Mouse (Mus musculus) forelimb bud, embryonic 11.5 days (tissue): ENCODE results near the gene Ager.

Experiments used
- DNase-seq: peaks from one replicate; pipeline ENCODE4 v3.0.0-alpha.2; 2012; ENCODE audit warnings: low read depth, low spot score

The Ager gene

DNA sequence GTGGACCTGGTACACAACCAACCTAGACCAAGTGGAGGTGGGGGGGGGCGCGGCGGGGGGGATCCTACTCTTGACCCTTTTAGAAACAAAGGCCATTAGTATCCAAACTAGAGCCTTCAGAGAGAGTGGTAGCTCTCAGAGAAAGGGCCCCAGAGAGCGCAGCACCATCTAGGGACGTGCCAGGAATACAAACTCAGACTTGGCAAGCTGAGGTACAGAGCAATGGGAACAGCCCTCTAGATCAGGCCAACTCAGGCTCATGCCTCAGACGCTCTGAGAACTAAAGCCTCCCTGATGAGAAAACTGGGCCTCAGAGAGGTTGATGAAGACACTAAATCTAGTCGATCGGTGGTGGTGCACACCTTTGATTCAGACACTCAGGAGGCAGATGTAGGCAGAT is 12.5 kb upstream of the Ager start:
- DNase-seq, result no peak

DNA sequence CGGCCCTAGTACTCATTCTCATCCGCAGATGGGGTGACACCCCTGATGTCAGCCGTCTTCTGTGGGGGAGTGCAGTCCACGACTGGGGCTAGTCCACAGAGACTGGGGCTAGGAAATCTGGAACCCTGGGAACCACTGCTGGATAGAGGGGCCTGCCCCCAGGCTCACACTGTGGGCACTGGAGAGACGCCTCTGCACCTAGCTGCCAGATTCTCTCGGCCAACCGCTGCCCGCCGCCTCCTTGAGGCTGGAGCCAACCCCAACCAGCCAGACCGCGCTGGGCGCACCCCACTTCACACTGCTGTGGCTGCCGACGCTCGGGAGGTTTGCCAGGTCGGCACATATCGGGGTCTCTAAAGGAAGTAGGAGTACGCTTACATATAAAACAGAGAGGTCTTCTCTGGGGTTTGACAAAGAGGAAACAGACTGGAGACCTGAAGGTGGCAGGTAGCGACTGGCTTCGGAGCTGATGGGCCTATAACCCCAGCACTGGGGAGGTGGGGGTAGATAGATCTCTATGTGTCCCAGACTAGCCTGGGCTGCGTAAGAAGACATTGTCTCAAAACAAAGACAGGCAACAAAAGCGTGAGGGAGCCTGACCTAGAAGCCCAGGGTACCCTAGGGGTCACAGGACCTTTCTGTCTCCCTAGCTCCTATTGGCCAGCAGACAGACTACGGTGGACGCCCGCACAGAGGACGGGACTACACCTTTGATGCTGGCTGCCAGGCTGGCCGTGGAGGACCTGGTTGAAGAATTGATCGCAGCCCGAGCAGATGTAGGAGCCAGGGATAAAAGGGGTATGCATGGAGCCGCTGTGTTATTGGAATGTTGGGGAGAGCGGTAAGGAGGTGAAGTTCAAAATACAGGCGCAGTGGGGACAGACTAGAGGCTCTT is 11.5 kb upstream of the Ager start:
- DNase-seq, result no peak

DNA sequence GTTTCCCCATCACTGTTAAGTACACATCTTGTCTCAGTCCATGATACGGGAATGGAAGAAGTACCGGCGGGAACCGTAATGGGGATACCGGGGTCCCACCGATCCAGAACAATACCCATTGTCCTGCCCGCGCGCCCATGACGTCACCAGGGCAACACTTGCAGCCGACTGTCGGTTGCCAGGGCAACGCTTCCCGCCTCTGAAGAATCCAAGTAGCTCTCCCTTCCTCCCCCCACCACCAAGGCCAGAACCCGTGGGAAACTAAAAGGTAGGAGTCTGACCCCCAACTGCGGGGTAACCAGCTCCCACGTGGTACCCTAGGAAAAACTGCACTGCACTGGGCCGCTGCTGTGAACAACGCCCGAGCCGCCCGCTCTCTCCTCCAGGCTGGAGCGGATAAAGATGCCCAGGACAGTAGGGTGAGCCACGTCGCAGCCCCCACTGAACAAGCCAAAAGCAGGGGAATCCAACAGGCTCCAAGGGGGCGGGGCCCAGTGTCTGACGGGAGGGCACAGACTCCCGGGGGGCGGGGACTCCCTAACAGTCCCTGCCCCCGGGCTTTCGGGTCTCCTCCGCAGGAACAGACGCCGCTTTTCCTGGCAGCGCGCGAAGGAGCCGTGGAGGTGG is 10.8 kb upstream of the Ager start:
- peak; percentile 85 for DNase-seq

DNA sequence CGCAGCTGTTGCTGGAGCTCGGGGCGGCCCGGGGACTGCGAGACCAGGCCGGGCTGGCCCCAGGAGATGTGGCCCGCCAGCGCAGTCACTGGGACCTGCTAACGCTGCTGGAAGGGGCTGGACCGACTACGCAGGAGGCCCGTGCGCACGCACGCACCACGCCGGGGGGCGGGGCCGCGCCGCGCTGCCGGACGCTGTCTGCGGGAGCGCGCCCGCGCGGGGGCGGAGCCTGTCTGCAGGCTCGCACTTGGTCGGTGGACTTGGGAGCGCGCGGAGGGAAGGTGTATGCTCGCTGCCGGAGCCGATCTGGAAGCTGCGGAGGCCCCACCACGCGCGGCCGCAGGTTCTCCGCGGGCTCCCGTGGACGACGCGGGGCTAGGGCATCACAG is 10.2 kb upstream of the Ager start:
- peak; percentile 93 for DNase-seq

DNA sequence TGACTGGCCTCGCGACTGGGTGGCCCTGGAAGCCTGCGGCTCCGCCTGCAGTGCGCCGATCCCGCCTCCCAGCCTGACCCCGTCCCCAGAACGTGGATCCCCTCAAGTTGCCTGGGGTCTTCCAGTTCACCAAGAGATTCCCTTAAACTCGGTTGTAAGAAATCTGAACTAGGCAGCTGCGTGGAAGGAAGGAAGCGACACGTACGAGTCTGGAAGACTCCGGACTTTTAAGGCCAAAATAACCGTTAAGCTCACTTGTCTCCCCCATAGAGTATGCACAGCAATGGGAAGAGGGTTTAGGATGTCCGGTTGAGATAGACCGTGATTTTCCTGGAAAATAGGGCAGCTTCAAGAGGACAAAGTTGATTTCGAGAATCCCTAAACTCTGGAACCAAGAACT is 9.8 kb upstream of the Ager start:
- DNase-seq, result no peak

DNA sequence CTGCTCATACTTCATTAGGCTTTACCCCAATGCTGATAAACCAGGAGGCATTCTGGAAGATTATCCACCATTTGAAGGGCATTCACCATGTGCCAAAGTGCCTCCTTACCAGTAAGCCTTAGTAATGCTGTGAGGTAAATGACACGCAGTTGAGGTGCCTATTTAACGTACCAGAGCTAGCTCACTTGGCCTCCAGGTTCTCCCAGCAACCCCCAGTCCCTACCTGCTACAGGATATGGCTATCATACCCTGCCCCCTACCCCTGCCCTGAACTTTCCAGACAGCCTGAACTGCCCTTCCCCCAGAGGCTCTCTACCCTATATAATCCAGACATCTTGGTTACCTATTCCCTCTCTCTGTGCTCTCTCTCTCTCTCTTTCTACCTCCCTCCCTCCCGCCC is 8.9 kb upstream of the Ager start:
- no peak for DNase-seq

DNA sequence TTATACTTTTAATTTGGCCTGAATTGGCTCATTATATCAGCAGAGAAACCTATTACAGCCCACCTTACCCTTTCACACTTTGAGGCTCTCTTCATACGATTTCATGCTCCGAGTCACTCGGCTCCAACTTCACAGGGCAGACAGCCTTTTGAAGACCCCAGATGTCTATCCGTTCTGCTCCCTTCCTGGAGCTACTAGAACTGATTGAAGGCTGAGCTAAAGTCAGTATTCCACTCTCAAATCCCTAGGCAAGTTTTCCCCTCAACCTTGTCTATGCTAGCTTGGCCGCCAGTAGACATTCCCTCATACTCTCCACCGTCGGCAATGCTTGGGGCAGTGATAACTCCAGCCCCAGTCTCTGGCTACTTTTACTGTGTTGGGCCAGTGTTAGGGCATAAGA is 8.5 kb upstream of the Ager start:
- DNase-seq, result no peak

DNA sequence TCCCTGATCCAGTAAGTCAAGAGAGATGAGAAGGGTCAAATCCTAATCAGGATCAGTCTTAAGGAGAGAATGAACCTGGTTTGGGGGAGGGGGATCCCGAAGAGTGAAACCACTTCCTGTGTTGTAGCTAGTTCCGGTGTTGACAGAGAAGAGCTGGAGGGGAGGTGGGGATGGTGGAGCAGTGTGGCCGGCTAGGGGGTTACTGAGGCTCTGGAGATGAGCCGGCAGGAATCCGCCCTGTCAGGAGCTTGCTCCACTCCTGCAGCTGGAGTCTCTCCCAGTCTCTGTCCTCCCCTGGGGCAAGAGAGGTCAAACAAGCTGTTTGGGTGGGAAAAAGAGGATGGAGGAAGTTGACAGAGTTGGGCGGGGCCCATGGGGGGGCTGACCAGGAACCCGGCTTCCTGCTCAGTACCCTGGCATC is 8.0 kb upstream of the Ager start, which contains the start of gene Gpsm3:
Gene Gpsm3 (plus strand): TSS at position 126 of the 421 bp plus-strand sequence.
- no peak for DNase-seq

DNA sequence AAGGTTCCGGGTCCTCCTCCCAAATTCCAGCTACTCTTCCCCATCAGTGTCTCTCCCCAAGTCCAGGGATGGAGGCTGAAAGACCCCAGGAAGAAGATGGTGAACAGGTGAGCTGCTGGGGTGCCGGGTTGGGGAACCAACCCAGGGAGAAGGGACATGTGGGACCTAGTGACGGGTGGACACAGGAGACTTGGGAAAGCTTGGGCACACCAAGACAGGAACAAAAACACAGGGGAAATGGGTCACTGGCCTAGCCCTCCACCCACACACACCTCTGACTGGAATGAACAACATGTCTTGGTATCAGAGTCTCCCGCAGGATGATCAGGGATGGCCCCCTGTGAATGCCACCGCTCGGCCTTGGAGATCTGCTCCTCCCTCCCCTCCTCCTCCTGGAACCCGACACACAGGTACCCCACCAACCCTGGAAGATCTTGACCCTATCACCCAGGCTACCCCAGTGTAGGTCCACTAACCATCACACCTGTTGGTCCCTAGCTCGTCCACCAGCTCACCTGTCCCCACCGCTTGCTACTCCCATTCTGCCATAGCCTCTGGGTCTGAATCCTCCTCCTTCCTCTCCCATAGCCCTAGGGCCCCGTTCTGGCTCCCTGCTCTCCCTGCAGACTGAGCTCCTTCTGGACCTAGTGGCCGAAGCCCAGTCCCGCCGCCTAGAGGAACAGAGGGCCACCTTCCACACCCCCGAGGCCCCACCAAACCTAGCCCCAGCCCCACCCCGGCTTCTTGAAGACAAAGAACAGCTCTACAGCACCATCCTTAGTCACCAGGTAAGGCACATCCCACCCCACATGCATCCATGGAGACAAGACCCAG is 7.3 kb upstream of the Ager start:
- no peak for DNase-seq

DNA sequence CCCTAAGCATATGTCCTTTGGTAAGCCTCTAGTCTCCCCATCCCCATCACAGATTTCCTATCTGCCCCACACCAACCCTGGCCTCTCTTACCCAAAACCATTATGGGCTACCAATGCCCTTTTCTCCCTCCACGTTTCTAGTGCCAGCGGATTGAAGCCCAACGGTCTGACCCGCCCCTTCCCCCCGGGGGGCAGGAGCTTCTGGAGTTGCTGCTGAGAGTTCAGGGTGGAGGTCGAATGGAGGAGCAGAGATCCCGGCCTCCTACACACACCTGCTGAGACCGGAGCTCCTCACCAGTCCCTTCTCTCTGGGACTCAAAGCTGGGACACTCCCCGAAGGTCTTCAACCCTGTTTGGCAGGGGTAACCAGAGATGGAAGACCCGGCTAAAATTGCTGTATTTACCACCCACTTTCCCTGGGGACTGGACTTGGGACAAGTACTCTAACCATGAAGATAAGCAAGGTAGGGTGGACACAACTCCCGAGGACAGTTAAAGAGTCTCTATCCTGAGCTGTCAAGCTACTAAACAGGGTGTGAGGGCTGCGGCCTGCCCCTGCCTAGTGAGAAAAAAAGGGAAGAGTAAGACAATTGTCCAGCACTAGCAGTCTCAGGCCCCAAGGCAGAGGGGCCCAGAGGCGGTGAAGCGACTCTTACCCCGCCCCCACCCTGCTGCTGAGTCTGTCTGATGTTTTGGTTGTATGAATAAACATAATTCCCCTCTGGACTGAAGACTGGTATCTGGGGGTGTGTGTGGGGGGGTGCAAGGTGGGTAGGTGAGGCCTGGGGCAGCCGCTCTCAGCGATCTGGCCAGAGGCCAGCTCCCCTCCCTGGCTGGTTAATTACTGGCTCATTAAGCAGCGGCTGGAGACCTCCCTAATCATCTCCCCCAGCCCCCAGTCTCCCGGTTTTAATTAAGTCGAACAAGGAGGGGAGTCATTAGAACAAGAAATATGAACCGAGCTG is 6.4 kb upstream of the Ager start, which contains the start of gene Pbx2:
Gene Pbx2 (plus strand): TSS at position 238 of the 965 bp plus-strand sequence.
- DNase-seq, result peak; percentile 58

DNA sequence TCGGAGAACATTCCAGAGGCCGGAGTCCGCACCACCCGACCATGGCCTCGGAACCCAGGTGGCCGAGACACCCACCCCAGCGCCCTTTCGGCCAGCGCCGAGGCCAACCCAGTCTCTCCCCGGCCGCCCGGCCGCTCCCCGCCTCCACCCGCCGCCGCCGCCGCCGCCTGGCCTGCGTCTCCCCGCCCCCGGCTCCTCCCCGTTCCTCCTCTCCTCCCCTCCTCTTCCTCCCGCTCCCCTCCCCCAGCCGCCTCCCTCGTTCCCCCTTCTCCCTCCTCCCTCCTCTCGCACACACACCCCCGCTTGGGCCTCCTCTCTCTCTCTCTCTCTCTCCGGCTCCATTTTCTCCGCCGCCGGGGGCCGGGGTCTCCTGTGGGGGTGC is 5.7 kb upstream of the Ager start:
- peak; percentile 79 for DNase-seq

DNA sequence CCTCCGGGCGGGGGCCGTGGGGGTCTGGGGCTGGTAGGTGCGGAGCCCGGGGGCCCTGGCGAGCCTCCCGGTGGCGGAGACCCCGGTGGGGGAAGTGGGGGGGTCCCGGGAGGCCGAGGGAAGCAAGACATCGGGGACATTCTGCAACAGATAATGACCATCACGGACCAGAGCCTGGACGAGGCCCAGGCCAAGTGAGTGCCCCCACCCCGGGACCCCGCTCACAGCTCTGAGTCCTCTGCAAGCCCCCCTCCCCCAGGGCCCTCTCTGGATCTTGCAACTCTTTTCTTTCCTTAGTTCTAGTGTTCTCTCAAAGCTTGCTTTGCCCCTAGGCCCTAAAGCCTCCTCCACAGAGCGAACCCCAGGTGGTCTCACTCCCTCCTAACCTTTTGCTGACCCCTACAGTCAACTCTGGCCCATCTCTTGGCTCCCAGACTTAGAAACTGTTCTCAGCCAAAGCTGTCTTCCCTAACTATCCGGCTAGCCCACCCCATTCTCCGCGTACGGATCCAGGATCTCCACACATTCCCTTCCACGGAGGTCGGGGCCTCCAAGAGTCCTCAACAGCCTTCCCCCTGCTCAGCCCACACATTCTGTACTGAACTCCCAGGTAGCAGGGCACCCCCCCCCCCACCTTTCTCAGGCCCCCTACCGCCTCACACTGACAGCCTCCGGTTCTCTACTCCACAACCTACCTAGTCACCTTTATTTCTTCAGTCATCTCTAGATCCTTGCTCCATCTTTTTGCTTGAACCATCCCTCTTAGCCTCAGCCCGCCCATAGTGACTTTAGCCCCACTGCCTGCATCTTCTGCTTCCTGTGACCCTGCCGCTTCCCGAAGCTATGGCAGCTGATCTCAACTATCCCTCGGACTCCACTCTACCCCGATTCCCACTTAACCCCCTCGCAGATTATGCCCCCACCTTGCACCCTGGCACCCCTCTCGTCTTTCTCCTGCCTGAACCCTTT is 4.8 kb upstream of the Ager start:
- peak; percentile 20 for DNase-seq

DNA sequence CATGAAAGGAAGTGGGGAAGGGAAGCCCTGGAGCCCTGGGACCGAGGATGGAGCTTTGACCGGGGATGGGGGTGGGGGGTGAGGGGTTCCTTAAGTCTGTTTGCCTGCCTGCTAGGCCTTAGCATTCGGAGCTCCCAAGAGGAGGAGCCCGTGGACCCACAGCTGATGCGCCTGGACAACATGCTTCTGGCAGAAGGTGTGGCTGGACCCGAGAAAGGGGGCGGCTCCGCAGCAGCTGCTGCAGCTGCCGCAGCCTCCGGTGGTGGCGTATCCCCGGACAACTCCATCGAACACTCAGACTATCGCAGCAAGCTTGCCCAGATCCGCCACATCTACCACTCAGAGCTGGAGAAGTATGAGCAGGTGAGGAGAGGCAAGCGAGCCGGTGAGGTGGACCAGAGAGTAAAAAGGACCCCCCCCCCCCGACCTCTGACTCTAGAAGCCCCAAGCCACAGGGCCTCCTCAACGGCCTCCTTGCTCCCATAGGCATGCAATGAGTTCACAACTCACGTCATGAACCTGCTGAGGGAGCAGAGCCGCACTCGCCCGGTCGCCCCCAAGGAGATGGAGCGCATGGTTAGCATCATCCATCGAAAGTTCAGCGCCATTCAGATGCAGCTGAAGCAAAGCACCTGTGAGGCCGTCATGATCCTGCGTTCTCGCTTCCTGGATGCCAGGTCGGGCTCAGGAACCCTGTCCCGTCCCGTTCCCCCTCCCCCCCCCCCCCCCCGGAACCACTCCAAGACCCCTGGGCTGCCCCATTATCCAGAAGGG is 3.7 kb upstream of the Ager start:
- DNase-seq, result no peak

DNA sequence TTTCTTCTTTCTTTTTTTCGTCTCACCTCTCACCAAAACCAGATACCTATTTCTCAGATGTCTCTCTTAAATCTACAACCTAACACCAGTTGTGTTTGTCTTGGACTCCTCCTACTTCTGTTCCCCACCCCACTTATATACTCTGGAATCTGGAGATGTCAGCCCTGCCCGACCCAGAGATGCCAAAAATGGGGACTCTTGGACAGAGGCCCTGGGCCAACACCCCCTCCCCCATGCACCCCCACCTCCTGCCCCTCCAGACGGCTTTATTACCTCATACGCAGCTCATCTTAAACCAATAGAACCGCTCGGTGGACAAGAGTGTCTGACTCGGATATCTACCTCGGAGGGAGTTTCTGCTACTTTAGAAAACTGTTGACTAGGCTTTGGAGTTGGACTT is 1.6 kb upstream of the Ager start:
- DNase-seq, result no peak

DNA sequence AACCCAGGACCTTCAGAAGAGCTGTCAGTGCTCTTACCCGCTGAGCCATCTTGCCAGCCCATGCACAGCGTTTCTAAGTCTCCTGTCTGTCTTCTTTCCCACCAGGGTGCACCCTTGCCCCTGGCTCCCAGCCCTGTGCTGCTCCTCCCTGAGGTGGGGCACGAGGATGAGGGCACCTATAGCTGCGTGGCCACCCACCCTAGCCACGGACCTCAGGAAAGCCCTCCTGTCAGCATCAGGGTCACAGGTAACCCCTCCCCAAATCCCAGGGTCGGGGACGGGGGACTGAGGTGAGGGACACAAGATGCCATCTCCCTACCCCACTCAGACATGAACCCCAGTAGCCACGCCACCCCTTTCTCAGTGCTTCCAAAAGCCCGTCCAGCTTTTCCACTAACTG is 2.2 kb downstream of the Ager start:
- no peak for DNase-seq

DNA sequence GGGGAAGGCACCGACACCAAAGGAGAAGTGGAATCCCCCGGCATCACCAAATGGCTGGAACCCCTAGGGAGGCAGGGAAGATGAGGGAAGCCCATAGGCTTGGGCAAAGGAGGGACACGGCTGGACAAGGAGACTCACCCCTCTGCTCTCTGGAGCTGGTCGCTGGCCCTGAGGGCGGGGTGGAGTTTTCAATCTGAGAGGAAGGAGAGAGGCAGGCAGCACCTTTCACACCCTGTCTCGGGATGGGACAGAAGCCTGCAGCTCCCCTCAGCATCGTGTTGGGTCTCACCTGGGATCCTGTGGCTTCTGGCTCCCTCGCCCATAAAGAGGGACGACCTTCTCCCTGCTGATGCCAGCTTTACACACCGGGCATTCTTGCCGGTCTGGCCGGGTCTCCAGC is 4.1 kb downstream of the Ager start:
- no peak for DNase-seq

DNA sequence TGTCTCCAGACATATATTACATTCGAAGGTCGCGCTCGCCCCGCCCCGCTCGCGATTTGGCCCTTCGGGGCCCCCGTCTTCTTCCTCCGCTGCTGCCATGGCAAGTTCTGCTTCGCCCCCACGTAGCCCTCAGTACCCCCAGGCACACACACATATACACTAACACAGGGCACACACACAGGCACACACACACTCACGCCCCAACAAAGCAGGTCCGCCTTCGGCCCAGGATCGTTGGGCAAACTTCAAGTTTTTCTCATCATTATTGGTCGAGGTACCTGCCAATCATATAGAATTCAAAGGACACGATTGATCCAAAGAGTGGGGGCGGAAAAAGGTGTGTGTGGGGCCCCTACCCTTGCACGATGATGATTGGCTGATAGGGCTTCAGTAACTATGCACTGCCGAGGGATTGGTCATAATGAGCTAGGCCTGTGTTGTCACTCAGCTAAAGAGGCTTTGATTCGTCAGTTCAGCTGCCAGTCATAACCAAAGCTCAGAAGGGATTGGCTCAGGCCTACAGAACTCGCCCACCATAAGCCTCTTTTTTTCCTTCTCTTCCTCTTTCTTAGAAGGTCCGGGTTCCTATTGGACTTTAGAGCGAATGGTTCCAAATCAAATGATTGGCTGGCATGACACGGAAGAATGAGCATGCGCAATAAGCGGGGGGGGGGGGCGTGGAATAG is 5.9 kb downstream of the Ager start, which contains the start of gene Rnf5:
Gene Rnf5 (minus strand): TSS at position 316 of the 686 bp plus-strand sequence.
- DNase-seq, result peak; percentile 100

DNA sequence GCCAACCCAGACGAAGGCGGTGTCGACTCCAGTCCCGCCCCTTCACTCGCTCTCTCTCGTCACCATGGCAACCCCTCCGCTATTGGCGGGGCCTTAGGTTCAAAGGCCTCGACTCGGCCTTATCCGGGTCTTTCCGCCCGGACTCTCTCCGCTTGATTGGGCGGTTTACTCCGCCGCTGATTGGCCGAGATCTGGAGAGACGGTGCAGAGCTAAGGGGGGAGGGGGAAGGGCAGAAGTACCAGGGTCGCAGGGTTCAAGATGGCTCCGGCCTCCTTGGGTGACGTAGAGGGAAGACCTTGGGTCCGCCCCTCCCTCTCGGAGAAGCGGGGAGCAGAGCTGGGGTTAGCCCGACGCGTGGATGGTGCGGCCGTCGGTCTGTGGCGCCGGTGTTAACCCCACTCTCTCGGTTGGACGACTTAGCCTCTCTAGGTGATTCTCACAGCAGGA is 6.4 kb downstream of the Ager start, which contains the start of gene Agpat1:
Gene Agpat1 (plus strand): TSS at position 202 of the 448 bp plus-strand sequence.
- peak; percentile 99 for DNase-seq
